Mouse (Mus musculus): Measurements from ENCODE around the gene Tbcel. TPM values are rescaled to one million over a fixed set of nuclear protein-coding genes. Genes with fewer than 3 reads are reported as not detected.
A peak's percentile ranks its signal among the peaks of the same experiment; 100 is the strongest.

Tbcel gene
- total RNA-seq, 2 experiments from 2014 or later: 19.5 to 25.0 TPM

DNA sequence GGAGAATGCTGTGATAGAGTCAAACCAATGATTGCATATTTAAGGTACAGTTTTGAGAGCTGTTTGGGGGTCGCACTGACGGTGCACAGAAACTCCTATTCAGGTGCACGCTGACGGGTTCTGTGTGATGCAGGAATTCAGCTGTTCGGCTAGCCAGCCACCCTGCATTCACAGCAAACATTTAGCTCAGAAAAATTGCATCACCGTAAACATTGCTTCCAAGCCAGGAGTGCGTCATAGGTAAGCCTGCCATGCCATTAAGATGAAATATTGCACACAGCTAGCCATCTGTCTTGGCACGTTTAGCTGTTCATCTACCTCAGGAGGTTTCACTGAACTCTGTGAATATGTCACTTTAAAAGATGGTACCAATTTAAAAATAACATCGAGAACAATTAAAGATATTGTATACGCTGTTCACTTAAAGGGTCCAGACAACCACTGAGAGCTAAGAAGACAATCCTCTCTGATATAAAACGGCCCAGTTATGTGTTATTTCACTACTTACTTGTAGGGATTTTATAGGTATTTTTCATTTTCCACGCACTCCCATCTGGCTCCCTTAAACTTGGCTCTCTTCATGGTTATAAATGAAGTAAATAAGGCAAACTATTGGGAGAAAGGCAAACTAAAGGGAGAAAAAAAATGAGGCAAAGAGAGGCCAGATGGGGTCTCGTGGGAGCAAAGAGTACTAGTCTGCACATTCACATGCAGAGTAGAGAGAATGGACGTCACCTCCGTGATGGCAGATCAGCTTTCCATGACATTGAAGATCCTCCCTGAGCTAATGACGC is 16.8 kb downstream of the Tbcel start:
- intact Hi-C loops (cut with DNase I; ENCODE audit: low total_unique reads): no loop called here
- no peak for DNase-seq

DNA sequence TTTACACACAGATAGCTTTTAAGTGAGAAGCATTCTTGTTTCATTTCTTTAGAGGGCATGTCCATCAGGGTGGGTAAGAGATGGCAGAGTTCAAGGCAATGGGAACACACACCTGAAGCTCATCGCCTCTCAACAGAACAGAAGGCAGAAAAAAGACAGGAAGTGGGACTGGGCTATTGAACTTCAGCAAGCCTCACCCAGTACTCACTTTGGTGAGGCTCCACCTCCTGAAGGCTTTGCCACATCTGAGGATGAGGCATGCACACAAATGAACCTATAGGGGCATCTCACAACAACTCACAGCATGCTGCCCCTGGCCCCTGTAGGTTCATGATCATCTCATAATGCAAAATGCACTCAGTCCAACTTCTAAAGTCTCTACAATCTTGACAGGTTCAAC is 19.5 kb downstream of the Tbcel start:
- no peak for DNase-seq
- intact Hi-C loops (cut with DNase I; ENCODE audit: low total_unique reads): no loop called here

DNA sequence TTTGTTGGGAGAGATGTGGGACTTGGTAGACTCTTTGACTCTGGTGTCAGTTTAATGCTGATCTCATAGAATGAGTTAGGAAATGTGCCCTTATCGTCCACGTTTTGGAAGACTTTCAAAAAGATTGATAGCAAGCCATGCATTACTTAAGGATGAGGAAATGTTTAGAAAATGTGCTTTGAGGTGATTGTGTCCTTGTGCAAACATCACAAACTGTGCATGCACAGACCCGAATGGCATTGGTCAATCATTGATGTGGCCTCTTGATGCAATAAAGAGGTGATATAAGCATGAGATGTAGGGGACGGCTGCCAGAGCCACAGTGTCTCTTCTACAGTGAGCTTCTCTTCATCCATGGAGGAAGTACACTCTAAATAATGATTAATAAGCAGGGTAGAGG is 20.7 kb downstream of the Tbcel start:
- DNase-seq: no peak
- intact Hi-C loops (cut with DNase I; ENCODE audit: low total_unique reads): no loop called here

DNA sequence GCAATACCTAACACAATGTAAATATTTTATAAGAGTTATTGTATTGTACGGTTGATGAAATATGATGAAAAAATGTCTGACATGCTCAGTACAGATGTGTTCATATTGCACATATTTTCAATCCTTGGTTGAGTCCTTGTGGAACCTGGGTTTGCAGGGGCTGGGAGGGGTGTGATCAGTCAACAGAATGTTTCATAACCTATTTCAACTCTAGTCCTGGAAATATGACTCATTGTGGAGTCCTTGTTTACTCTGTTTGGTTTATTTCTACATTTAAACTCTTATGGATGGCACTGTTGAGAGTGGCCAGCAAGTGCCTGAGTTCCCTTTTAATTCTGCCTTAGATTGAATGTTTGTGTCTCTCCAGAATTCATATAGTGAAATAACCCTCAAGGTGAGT is 22.9 kb downstream of the Tbcel start:
- DNase-seq: no peak
- intact Hi-C loops (cut with DNase I; ENCODE audit: low total_unique reads): no loop called here

DNA sequence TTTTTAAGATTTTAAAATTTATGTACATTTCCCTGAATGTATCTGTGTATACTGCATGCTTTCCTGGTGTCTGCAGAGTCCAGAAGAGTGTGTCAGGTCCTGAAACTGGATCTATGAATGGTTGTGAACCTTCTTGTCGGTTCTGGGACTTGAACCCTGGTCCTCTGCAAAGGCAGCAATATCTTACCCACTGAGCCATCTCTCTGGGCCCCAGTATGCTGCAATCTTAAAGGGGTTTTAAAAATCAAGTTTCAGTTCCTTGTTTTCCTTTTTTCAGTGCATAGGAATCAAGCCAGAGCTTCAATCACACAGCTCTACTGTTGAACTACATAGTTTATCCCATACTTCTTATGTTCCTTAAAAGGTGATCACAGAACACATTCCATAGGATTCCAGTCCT is 24.7 kb downstream of the Tbcel start:
- DNase-seq: no peak
- intact Hi-C loops (cut with DNase I; ENCODE audit: low total_unique reads): no loop called here

DNA sequence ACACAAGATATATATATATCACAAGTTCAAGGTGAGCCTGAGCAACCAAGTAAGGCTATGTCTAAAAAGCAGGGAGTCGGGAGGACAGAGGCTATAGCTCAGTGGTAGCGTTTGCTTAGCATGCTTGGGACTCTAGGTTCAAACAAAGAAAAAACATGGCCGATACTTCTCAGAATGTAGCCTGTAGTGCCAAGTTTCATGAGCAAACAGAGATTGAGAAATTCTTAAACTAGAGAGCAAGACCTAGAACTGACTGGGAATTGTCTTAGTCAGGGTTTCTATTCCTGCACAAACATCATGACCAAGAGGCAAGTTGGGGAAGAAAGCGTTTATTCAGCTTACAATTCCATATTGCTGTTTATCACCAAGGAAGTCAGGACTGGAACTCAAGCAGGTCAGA is 31.4 kb downstream of the Tbcel start:
- intact Hi-C loops (cut with DNase I; ENCODE audit: low total_unique reads): no loop called here
- DNase-seq: no peak

DNA sequence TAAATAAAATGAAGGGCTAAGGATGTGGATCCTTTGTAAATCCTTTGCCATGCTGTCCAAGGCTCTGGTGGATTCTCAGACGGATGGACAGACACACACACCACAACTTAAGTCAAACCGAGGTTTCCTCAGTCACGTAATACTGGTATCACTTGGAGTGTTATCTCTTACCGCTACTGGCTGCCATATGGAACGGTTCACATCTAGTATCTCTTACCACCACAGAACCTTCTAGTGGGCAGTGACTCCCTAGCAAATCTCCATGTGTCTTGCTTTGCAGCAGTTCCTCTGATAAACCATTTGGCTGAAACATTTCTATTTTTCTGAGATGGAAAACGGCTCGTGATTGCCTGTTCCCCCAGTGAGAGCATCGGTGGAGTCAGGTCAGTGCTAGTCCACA is 33.4 kb downstream of the Tbcel start:
- DNase-seq: no peak
- intact Hi-C loops (cut with DNase I; ENCODE audit: low total_unique reads): no loop called here

DNA sequence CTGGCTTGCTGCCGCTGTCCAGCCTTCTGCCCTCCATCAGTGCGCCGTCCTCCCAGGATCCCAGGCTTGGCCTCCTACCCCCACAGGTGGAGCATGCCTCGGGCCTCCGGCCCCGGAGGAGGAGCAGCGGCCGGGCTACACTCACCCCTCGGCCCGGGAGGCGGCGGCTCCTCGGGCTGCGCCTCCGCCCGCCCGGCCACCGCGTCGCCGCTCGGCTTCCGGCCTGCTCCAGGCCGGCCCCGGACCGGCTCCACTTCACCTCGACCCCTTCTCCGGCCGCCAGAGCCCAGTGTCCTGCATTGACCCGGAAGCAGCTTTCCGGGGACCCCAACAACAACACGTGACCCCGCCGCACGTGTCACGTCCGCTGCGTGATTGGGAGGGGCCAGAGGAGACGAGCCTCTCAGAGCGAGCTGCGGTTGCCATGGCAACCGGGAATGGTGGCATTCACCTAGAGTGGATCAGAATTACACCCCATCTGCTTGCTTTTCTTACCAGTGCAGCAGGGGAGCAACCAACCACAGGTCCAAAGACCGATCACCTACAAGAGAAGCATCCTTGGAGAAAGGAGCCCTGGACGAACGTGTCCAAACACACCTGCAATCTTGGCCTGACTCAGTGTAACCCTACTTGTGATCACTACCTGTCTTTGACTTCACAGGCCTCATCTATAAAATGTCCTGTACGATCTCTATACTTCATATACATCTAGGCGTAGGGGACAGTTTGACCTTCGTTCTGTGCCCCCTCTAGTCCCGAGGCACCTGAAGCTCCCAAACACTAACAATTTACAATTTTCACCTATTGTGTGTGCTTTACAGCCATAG is 35.5 kb downstream of the Tbcel start:
- intact Hi-C loops (cut with DNase I; ENCODE audit: low total_unique reads): no loop called here
- DNase-seq: peak; percentile 93

DNA sequence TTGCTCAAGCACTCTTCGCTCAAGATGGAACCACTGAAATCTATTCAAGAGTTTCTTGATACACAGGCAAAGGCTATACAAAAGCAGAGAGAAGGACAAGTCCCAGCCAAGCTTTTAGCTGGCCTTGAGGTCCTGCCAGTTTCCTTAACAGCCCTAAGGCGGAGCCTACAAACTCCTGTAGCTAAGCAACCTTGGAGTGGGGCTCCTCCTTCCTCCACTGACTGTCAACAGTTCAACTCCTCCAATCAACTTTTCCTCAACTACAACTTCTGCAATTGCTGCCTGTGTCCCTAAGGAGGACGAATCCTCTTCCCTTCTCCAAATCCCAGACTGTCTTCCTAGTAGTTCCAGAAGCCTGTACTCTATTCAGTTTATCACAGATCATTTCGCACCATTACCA is 36.4 kb downstream of the Tbcel start:
- intact Hi-C loops (cut with DNase I; ENCODE audit: low total_unique reads): no loop called here
- DNase-seq: peak; percentile 42

DNA sequence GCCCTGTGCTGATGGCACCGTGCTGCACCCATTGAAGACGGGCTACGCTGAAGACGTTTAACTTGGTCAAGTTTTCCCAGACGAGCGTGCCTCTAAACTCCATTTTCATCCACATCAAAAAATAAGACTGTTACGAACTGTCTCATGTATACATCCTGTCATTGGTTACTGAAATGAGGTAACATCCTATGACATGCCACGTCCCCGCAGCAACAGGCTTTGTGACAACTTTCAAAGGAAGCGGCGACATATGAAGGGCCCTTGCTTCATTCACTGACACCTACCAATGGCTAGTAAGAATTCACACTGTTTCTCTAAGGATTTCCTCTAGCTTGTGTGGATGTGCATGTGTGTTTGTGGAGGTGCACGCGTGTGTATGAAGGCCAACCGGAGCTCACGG is 38.3 kb downstream of the Tbcel start:
- DNase-seq: no peak
- intact Hi-C loops (cut with DNase I; ENCODE audit: low total_unique reads): no loop called here

DNA sequence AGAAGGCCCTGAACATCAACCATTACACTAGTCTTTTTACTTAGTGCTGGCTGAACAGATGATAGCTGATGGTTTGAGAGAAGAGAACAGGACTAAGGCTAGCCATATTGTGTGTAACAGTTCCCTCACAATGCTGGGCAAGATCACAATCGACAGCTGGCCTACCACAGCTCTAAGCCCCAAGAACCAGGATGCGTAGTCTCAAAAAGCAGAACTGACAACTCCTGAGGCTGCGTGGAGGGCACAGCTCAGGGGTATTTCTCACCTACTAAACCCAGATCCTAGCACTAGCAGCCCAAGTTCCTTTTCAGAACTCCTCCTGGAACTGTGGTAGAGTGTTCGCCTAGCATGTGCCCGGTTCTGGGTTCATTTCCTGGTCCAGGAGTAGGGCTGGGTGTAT is 39.2 kb downstream of the Tbcel start:
- intact Hi-C loops (cut with DNase I; ENCODE audit: low total_unique reads): no loop called here
- DNase-seq: no peak

DNA sequence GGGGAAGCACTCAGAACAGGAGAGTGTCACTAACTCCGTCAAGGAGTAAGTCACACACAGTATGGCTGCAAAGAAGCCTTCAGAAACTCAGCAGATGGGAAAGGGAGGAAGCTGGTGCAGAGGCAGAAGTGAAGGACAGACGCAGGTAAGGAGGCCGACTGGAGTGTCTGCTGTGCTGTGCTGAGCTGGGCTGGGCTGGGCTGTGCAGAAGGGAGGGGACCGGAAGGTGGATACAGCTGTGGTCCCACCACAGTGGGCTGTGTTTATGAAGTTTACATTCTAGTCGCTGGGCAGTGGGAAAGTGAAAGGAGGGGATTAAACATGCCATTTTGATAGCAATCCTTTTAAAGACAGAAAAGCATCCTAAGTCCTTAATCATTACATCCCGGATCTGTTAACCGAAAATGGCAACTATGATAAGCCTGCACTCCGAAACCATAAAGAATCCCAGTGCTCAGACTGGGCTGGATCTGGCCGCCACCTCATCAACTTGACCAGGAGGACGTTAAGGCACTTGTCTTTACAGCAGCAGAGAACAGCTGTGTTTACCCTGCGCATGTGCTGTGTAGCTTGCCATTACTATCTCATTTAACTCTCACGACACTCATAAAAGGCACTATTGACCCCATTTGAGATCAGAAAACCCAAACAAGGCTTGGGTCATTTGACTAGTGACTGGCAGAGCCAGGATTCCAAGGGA is 40.3 kb downstream of the Tbcel start:
- no peak for DNase-seq
- intact Hi-C loops (cut with DNase I; ENCODE audit: low total_unique reads): no loop called here

DNA sequence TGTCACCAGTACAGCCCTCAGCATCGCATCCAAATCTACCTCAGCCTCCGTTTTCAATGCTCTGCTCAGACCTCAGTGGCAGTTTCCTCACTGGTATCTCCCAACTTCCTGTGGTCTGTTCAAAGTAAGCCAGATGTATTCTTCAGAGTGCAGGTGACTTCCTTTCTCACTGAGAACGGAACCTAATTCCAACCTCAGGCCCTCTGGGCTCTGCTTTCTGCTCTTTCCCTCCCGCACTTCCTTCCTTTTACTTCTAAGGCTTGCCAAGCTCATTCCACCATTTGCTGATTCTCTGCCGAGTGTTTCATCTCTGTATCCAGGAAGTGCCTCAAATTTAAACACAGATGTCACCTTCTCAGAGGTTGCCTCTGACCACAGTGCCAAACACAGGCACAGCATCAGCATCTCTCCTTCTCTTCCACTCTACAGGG is 41.9 kb downstream of the Tbcel start:
- no peak for DNase-seq
- intact Hi-C loops (cut with DNase I; ENCODE audit: low total_unique reads): no loop called here

DNA sequence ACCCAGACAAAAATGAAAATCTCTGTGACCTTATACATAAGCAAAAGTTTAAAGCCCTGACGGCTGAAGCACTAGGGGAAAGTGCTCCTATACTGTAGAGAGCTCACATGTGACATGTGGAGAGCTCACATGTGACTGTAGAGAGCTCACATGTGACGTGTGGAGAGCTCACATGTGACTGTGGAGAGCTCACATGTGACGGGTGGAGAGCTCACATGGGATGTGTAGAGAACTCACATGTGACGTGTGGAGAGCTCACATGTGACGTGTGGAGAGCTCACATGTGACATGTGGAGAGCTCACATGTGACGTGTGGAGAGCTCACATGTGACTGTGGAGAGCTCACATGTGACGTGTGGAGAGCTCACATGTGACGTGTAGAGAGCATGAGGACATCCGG is 43.4 kb downstream of the Tbcel start:
- intact Hi-C loops (cut with DNase I; ENCODE audit: low total_unique reads): no loop called here
- DNase-seq: no peak

DNA sequence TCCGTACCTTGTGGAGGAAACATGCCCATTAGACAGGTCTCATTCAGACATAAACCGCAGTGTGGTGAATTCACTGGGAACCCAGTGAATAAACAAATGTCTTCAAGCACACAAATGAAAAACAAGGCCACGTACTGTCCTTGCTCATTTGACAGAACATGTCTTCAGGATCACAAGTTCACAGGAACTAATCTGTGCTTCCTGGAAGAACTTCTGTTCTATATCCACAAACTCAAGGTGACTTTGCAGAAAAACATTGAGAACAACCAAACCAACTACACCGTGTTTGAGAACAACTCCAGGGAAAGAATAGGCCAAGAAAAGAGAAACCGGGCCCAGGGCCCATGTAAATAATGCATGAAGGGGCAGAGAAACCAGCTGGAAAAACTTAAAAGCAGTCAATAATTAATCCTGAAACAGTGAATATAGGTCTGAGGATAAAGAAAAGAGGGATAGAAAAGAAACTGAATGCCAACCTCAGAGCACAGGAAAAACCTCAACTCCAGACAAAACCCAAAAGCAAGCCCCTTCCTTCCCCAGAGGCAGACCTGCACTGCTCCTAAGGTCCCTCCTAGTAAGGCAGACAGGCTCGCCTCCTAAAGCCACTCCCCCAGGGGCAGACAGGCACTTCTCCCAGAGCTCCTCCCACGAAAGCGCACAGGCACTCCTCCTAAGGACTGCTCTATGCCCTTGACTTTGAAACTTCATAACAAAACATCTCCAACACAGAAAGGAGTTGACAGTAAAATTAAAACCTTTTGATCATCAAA is 44.2 kb downstream of the Tbcel start:
- intact Hi-C loops (cut with DNase I; ENCODE audit: low total_unique reads): no loop called here
- no peak for DNase-seq

DNA sequence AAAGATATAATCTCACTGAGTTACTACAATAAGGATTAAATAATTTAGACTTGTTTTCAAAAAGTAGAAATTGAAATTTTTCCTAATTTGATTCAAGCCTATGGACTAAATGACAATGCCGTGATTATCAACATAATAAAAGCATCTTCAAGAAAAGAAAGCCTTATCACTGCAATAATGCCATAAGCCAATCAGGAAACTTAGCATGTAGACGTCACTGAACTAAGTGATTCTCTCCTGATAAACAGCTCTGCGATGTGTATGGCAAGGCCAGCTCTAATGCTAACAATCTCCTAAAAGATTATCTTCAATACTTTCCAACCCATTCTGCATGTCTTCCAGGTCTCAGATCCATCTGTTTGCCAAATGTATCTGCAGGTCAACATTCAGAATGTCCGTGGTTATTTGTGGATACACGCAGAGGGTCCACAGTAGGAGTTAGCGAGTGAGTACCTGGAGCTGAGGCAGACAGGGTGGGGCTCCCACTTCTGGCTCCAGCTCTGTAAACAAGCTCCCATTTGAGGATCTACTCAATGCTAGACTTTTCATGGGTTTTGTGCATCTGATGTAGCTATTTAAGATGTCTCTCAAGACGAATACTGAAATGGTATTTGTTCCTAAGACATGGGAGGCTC is 44.9 kb downstream of the Tbcel start:
- intact Hi-C loops (cut with DNase I; ENCODE audit: low total_unique reads): no loop called here
- DNase-seq: no peak

DNA sequence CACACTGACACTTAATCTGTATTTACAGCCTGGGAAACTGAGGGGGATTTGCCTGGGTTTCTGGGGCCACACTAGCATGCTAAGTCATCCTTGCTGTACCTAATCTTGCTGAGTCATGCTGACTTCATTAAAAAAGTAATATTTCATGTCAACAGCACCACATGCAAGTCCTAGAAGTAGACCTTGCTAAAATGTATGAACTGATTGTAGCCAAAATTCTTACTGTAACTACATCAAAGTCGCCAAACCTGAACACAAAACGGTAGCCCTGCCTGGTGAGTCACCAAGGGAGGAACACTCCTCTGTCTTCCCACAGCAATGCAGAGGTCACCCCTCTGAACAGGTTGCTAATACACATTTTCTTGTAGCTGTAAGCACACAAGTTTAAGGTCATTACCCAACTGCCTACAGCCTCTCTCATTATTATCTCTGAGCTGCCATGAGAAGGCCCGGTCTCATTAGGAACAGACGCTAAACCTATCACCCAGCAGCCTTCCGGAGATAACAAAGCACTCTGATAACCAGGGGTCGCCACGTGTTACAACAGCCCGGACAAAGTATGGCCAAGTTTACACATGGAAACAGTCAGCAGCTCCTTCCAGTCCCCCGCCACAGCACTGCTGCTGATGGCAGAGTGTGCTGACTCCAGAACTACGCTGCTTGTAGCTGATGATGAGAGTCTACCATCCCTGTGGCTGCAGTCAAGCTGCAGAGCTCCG is 46.1 kb downstream of the Tbcel start:
- DNase-seq: no peak
- intact Hi-C loops (cut with DNase I; ENCODE audit: low total_unique reads): no loop called here

DNA sequence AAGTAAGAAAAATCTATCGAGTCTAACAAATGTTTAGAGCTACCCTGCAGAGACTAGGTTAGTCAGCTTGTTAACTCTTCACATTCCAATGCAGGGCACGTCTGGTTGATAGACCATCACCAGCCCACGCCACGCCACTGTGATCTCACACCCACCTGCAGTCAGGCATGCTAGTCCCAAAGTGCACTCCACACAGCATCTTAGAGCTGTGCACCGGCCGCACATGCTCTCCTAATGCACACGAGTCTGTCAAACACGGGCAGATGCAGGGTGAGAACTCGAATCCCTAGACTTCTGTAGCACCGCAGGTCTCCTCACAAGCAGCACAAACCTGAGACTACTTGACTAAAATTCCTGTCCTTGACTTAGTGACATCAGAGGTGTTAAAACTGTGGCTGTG is 47.3 kb downstream of the Tbcel start:
- no peak for DNase-seq
- intact Hi-C loops (cut with DNase I; ENCODE audit: low total_unique reads): no loop called here

DNA sequence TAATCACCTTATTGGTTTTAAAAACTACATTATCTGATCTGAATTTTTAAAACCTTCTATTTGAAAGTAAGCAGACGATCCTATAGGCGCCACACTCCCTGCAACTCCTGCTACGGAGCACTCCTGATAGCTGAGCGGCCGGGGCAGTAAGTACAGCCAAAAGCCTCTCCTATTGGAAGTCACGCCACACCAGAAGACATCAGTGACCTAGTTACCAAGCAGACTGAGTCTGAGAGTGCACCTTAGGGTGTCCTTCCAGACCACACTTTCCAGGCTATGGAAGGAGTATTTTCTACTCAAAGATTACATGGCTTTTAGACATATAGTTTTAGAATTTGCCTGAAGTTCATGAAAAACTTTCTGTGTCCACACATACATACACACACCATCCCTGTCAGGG is 47.9 kb downstream of the Tbcel start:
- DNase-seq: no peak
- intact Hi-C loops (cut with DNase I; ENCODE audit: low total_unique reads): no loop called here

Data from gastrocnemius, postnatal 14 days (tissue).